Mouse (Mus musculus): ENCODE measurements around the gene Zbtb26.

Gene Zbtb26

GRCm38 (mm10) chr2:37442611-37443591 lies at the start of gene Zbtb26, which contains the start of the genes Zbtb6 and Rabgap1:
Gene Zbtb26, minus strand, starts transcription at chr2:37443135.
Gene Zbtb6, minus strand, starts transcription at chr2:37443171.
Gene Rabgap1, plus strand, starts transcription at chr2:37443279.
- peak; percentile 95 for DNase-seq

- DNase-seq = no peak
Measured at GRCm38 (mm10) chr2:37488956-37489355, 46.0 kb upstream of the Zbtb26 start.

GRCm38 (mm10) chr2:37486408-37486807 lies 43.5 kb upstream of the Zbtb26 start:
- DNase-seq = no peak

- no peak for DNase-seq
Measured at GRCm38 (mm10) chr2:37485370-37485769, 42.4 kb upstream of the Zbtb26 start.

- no peak for DNase-seq
Measured at GRCm38 (mm10) chr2:37484165-37484564, 41.2 kb upstream of the Zbtb26 start.

- no peak for DNase-seq
Measured at GRCm38 (mm10) chr2:37480039-37480438, 37.1 kb upstream of the Zbtb26 start.

- no peak for DNase-seq
Measured at GRCm38 (mm10) chr2:37479559-37479958, 36.6 kb upstream of the Zbtb26 start.

- DNase-seq = no peak
Measured at GRCm38 (mm10) chr2:37466266-37466665, 23.3 kb upstream of the Zbtb26 start.

- no peak for DNase-seq
Measured at GRCm38 (mm10) chr2:37460707-37461106, 17.8 kb upstream of the Zbtb26 start.

GRCm38 (mm10) chr2:37452376-37452760 lies 9.4 kb upstream of the Zbtb26 start:
- DNase-seq = no peak

GRCm38 (mm10) chr2:37451667-37452375 lies 8.9 kb upstream of the Zbtb26 start:
- peak; percentile 91 for DNase-seq

- no peak for DNase-seq
Measured at GRCm38 (mm10) chr2:37431609-37432008, 11.3 kb downstream of the Zbtb26 start.

- peak; percentile 82 for DNase-seq
Measured at GRCm38 (mm10) chr2:37430593-37431464, 12.1 kb downstream of the Zbtb26 start.

GRCm38 (mm10) chr2:37423671-37424070 lies 19.3 kb downstream of the Zbtb26 start:
- no peak for DNase-seq

GRCm38 (mm10) chr2:37422306-37423304 lies 20.3 kb downstream of the Zbtb26 start, which contains the start of gene Rc3h2:
Gene Rc3h2, minus strand, starts transcription at chr2:37422903.
- DNase-seq = peak; percentile 94

- no peak for DNase-seq
Measured at GRCm38 (mm10) chr2:37421903-37422302, 21.0 kb downstream of the Zbtb26 start.

- no peak for DNase-seq
Measured at GRCm38 (mm10) chr2:37395539-37395938, 47.4 kb downstream of the Zbtb26 start.

- no peak for DNase-seq
Measured at GRCm38 (mm10) chr2:37382921-37383320, 60.0 kb downstream of the Zbtb26 start.
